Mouse (Mus musculus) induced T-regulatory cell, adult 2 months (primary cell): ENCODE data around the gene Lep.

Experiments used
- DNase-seq: peaks from one replicate; pipeline ENCODE4 v3.0.0-alpha.2; 2012; ENCODE audit warnings: low read depth

Lep gene

DNA sequence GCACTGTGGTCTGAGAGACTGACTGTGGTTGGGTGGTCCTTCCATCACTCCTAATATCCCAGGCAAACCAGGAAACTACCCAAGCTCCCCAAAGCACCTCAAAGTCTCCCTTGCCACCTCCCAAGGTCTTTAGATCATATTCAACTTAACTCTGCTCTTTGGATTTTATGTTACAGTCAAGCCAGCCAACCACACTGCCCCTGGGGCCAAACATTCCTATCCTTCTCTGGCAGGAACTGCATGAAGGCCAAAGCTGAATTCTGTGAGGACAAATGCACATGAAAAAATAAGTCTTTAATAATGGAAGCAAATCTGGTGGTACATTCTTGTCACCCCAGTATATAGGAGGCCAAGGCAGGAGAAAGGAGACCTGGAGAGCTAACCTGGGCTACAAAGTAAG, 16.0 kb upstream of the Lep start:
- no peak for DNase-seq

DNA sequence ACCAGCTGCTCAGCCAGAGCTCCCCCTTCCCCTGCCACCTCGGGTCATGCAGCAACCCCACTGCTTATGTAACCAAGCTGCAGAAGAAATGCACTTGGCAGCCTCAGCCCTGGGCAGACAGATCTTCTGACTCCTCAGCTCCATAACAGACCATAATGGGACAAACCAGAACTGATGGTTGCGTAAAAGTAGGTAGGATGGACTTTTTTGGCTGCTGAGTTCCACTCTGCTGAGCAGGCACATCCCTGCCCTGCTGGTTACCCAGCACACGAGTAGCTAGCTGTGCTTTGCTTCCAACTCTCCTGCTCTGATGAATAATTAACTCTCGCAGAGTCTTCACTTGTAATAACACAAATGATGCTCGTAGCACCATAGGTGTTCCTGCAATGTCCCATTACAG, 10.1 kb upstream of the Lep start:
- no peak for DNase-seq

DNA sequence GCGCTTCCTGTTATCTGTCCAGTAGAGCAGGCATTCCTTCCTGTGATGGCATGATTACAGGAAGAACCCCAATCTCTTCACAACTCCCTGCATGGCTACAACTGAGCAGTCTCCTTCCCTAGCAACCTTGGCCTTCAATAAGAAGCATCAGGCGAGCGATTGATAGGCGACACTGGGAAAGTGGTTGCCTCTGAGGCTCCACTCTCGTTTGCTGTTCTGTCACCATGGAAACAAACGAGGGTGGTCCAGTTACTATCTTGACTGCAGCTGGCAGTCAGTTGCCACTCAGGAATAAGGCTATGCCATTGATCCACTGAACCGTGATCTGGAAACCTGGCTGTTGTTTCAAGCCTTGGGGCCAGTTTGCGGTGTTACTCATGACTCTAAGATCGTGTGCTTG, 7.8 kb upstream of the Lep start:
- DNase-seq = no peak

DNA sequence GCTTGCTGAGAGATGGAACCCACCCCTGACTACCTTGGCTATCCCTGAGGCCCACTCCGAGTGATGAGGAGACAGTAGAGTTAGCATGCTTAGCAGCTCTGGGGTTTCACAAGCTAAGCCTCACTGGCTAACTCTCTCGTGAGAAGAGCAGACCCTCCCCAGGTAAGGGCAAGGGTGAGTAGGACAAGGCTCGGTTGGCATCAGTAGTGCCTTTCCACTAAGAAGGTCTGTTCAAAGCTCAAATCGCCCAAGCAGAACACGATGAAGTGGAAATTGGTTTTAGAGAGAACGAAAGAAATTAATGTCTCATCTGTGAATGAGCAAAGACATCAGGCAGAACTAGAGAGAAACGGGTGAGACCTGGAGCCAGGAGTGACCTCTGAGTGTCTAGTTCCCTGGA, 6.8 kb upstream of the Lep start:
- no peak for DNase-seq

DNA sequence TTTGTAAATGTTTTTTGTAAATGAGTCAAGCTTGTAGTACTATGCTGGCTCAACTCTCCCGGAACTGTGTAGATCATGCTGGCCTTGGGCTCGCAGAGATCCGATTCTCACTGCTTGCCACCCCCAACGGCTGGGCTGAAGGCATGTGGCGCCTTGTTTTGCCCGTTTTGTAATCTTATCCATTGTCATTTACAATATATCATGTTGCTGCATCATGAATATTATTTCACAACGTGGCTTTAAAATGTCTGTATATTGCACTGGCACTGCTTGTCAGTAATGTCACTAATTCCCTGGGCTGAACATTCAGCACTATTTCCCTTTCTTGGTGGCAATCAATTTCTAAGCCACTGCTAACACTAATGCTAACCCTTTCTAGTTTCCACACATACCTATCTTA, 3.6 kb upstream of the Lep start:
- no peak for DNase-seq

DNA sequence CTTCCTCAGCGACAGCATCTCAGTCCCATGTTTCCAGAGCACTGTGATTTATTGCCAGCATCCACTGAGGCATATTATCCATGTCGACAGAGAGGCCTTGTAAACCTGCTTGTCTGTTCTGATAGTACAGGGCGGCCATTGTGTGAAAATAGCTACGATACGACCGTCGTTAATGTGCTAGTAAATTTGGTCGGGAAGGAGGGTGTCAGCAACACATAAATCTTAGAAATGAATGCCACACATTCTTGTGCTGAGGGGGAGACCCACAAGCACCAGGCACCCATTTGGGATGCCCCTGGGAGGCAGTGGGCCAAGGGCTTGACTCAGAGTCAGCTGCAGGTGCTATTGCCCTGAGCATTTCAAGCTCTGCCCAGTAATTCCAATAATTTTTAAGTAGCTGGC, 6.4 kb downstream of the Lep start:
- DNase-seq = no peak

DNA sequence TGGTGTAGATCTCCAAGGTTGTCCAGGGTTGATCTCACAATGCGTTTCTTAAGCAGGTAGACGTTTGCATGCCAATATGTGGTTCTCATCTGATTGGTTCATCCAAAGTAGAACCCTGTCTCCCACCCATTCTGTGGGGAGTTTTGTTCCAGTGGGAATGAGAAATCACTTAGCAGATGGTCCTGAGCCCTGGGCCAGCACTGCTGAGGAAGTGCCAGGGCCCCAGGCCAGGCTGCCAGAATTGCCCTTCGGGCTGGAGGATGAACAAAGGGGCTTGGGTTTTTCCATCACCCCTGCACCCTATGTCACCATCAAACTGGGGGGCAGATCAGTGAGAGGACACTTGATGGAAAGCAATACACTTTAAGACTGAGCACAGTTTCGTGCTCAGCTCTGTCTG, 12.2 kb downstream of the Lep start:
- no peak for DNase-seq

DNA sequence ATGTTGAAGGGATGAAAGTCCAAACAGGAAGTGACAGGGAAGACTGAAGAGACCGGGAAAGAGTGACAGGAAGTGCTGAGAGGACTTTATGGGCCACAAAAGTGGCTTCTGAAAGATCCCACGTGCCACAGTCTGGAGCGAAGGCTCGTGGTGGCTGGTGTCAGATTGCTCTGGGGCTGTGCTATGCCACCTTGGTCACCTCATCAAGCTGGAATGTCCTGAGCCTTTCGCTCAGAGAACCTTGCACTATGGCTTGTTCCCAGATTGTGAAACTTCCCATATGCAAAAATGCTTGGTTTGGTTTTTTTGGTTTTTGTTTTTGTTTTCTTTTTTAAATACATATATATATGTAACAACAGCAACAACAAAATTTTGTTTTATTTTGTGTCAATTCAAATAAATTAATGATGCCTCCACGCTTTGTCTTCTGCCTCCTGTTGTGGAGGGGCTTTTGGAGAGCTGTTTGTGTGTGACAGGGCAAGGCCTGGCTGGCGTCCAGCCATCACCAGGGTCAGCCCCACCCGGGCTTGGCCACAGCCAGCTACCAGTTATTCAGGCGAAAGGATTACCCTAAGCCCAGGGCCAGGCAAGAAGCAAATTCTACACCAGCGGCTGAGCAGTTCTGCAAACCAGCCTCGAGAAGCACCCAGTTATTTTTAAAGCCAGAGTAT, 13.6 kb downstream of the Lep start:
- no peak for DNase-seq

DNA sequence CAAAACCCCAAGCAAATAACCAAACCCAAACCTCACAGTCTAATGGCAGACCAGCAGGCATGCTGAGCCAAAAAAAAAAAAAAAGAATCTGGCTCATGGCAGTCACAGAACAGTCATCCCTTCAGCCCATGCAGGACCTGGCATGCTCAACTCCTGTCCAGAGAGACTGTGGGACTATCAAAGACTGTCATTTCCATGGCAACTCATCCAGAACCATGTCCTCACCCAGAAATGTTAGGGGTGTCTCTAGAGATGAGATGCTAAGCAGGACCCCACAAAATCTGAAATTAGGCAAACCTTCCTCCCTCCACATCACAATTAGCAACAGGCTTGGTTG, 14.1 kb downstream of the Lep start:
- no peak for DNase-seq

DNA sequence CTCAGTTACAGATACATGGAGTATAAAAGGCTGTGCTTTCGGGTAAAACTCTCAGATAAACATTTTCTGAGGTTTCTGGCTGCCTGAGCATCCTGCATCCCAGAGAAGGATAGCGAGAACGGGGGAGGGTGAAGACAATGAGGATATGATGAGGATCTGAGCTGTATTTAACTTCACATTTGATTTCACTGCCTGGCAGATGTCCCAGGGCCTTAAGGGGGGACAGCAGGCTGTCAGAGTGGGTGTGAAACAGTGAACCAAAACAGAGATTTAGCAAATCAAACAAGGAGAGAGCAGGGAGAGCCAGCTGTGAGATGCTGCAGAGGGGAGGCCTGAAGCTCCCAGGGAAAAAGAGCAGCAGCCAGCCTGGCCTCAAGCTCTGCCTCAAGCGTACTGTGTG, 19.3 kb downstream of the Lep start:
- DNase-seq = no peak

DNA sequence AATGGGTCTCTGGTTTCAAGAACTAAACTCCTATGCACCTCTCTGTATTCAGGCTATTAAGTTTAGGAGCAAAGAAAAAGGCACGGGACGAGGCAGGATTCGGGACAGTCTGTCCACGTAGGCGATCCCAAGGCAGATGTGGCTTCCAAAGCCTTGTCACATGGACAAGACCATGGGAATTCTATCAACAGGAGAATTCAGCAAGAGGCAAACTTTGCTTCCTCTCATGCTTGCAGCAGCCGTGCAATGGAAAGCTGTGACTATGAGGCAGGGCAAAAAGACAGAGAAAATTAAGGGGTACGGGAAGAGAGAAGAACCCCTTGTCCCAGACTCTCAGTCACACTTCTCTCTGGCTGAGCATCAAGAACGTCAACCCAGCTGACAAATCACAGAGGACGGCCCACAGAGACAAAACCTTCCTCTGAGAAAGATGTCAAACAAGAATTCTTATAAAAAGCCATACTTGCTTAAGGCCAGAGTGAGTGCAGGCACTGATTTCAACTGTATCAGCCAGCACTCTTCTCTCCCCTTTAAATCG, 21.9 kb downstream of the Lep start:
- no peak for DNase-seq

DNA sequence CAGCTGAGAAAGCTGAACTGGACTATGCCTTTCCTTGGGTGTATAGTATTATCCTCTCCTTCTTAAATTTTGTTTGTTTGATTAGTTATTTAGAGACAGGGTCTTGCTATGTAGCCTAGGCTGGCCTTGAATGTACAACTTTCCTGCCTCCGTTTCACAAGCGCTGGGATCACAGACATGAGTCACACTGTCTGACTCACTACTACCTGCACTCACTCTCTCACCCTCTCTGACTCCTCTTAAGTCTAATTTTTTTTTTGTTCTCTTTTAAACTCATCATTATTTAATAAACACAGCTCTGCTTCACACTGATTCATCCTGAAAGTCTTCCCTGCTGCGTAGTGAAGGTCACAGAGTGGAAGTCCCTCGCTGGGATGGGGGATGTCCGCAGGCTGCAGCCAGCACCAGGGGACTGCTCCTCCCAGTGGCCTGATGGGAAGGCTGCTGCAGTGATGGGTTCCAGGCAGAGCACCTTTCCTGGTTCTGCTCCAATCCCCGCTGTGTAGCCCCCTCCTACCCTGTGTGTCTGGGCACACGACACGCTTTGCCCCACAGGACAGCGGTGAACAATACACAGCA, 22.8 kb downstream of the Lep start:
- DNase-seq = no peak

DNA sequence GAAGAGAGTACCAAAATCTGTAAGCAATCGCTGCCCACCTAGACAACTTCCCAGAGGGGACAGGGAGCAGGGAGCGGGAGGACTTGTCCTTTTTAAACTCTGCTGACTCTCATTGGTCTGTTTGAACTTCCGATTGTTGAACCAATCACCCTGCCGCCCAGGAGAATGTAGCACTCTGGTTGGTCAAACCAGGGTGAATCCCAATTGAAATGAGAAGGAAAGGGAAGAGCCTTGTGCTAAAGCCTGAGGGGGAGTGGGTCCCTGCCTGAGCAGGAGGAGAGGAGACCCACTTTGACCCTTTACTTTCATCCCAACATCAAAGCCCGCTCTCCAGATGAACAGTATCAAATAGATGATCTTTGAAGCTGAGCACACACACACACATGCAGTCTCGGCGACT, 24.4 kb downstream of the Lep start:
- DNase-seq = no peak

DNA sequence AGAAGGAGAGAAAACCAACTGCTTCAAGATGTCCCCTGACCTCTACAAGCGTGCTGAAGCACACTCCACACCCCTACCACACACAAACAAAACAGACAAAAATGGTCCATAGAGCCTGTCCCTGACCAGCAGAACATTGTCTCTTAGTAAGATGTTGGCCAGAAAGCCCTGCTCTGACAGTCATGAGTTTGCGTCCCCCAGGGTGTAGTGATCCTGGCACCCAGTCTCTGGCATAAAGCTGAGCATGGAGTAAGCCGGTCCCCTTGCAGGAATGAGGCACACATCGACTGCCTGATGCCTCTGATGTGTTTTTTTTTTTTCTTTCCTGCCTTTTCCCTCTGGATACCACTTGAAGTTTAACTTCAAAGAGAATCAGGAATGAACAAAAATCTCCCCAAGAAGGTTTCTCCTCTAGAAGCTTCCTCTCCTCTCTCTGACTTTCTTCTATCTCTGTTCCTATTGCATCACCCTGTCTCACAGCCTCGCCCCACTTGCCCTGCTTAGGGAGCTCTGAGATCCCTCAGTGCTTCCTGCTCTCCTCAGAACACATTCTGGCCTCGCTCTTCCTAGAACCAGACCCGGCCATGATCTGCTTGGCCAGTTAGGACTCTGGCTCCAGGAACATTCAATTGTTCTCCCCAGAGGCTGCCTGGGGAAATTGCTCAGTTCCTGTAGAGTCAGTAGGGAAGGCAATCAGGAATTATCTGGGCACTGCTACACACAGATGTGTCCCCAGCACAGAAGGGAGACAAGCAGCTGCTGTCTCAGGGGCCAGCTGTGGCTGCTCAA, 28.1 kb downstream of the Lep start:
- DNase-seq = no peak

DNA sequence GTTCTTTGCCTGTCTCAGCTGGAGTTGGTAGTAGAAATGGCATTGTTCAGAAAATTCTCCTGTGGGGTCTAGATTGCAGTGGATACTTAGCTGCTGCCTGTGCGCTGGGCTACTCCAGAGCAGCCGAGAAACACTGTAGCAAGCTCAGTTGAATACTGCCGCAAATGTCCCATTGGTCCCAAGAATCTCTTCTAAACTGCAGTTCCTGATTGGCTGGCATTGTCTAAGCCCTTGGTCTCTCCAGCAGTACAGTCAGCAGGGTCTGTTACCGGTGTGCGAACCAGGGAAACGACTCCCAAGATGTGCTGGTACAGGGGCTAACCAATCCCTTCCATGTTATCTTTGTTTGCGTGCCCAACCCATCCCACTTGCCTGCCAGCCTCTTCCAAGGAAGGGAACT, 32.2 kb downstream of the Lep start:
- no peak for DNase-seq

DNA sequence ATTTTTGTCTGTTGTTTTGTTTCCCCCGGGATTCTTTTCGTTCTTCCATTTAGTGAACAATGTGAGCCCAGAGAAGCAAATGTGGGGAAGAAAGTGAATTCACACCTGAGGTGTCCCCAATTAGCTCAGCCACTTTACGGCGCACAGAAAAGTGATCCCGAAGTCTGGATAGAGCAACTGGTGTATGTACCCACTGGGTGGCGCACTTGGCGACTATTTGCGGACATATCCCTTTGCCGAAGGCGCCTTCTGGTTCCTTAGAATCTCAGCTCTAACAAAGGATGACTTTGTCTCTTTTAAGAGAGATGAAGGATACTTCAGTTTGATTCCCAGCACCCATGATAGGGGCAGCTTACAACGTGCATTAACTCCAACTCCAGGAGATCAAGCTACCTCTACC, 32.9 kb downstream of the Lep start:
- no peak for DNase-seq

DNA sequence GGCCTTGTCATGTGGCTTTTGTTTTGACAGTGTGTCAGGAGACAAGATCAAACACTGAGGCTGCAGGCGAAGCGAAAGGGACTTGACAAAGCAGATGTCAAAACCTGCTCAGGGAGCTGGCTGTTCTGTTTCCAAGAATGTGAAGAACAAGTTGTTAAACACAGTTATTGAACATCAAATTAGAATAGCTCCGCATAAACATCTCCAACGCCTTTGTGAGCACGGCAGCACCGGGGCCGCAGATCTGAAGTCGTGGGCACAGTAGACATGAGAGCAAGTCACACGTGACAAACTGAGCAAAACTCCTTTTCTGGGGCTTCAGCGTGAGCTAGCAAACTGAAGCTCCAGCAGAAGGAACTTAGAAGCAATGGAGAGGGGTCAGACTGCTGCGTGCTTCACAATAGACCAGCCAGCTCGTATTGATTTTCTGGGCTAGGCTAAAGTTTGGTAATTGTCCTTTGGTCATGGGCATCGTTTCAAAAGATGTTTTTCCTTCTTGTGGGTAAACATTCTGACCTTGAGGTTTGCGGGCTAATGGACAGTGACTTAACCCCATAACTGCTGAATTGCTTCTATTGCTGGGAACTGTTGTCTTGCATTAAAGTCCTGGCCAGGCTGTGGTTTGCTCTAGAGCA, 39.6 kb downstream of the Lep start:
- DNase-seq = no peak

DNA sequence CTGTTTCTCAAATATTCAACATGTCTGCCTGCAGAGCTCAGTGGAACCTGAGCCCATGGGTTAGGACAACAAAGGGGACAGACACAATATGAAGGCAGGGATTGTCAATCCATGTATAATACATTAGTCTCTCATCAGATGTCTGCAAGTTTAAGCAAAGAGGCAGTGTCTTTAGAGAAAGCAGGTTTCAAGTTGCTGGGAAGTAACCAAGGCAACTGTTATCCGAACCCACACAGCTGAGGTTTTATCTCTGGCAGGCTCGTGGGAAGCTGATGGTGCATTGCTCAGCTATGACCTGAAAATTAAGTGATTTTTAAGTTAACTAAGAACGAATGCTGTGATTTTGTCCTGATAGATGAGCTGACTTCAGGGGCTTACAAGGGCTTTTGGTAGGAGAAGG, 40.4 kb downstream of the Lep start:
- DNase-seq = no peak

DNA sequence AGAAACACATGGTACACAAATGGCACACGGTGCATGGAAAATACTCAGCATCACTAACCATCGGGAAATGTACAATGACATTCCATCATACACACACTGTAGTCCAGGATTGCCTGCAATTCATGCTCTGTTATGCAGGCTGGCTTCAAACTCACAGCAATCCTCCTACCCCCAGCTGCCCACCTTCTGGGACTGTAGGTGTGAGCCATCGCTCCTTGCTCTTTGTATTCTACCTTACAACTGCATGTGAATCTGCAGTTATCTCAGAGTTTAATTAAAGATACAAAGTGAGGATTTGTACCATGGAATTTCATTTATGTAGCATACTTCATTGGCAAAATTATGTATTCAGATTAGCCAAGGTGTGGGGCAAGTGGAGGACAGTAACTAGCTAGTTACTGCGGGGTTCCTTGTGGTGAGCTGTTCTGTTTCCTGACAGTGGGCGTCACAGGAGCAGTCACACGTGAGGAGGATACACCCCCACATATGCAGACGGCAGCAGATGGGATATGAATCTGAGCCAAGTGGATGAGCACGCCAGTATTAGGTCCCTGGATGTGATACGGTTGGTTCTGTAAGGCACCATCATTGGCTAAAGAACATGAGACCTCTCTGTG, 41.3 kb downstream of the Lep start:
- no peak for DNase-seq

DNA sequence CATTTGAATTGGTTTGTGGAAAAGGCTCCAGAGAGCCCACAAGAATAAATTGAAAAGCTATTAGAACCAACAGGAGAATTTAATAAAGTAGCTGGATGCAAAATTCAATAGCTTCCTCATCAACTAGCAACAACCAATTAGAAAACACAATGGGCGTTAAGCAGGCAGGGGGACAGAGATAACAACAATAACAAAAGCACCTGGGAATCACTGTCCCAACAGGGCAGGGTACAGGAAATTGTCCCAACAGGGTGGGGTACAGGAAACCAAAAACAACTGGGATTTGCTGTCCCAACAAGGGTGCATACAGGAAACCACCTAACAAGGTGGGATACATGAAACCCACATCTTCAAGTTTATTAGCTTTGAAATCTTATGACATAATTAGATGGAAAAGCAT, 48.4 kb downstream of the Lep start:
- no peak for DNase-seq

DNA sequence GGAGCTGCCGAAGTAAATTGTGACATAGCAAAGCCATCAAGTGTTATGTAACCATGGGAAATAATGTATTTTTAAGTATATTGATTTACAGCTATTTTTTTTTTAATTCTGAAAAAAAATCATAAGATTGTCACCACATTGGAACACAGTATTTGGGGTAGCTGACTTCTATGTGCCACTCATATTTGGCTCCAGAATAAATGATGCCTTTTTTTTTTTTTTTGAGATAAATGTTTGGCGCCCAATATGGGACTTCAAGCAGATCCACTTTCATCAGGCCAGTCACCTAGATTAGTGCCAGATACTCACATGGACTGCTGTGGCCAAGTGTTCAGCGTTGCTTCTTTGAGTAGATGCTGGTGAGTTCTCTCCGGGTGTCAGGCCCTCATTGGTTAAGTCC, 51.5 kb downstream of the Lep start:
- DNase-seq = no peak

DNA sequence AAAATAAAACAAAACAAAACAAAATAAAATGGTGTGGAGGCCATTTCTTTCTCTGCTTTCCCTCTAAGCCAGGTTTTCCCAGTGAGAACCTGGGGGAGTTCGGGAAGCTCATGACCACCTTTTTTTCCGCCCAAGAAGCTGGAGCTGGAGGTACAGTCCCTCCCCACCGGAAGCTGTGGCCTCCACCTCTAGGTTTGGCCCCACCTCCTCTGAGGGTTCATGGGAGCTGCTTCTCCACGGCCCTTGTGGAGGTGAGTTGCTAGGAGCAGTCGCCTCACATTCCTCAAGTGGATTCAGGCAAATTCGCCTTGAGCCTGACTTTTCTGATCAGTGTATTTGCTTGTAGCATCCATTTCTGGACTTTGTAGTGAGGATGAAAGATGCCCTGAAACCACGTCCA, 55.7 kb downstream of the Lep start:
- DNase-seq = no peak
